Mouse (Mus musculus): ENCODE data around the gene Olfr789. TPM values are rescaled to one million over a fixed set of nuclear protein-coding genes. Genes with fewer than 3 reads are reported as not detected.

The Olfr789 gene
- not detected in 2 replicates for polyA plus RNA-seq (2016; fragmentation: Nextera tagmentation; extraction: Ambion mirVana)

GRCm38 (mm10) chr10:129484452-129484851 is at the start of gene Olfr789:
Gene Olfr789, plus strand, starts transcription at chr10:129484752.
- H3K9me3 ChIP-seq (replicated peaks): no peaks in the 10 kb centered on the region
- H3K27me3 ChIP-seq: no peaks in the 10 kb centered on the region
- no peak within 1 kb of the TSS for H3K9ac ChIP-seq
- H3K4me3 ChIP-seq: no peak within 1 kb of the TSS
- no peak for ATAC-seq (ENCODE audit: low FRiP score)
- no peak within 1 kb of the TSS for H3K27ac ChIP-seq
- WGBS: 67% methylated on average over 2 of the region's 2 CpGs
- H3K4me2 ChIP-seq (replicated peaks): no peak within 1 kb of the TSS
- no peaks in the 10 kb centered on the region for H3K36me3 ChIP-seq
- H3K4me1 ChIP-seq: no peaks in the 10 kb centered on the region

- Histone ChIP-seq H3K9ac (no peak within 1 kb of the TSS), H3K4me3 (no peak within 1 kb of the TSS), H3K36me3 (no peaks in the 10 kb centered on the region), H3K9me3 (replicated peaks) (no peaks in the 10 kb centered on the region), H3K4me2 (replicated peaks) (no peak within 1 kb of the TSS), H3K27me3 (no peaks in the 10 kb centered on the region), H3K4me1 (no peaks in the 10 kb centered on the region), H3K27ac (no peak within 1 kb of the TSS)
- 87% methylated on average over 3 of the region's 3 CpGs for WGBS
- ATAC-seq (ENCODE audit: low FRiP score): no peak
Measured at GRCm38 (mm10) chr10:129461562-129461961, 23.0 kb upstream of the Olfr789 start, which contains the start of gene Olfr787. Gene Olfr787, plus strand, starts transcription at chr10:129461862.

GRCm38 (mm10) chr10:129470698-129471097 is 13.9 kb upstream of the Olfr789 start, which contains the start of gene Olfr788:
Gene Olfr788, plus strand, starts transcription at chr10:129470998.
- H3K27me3 ChIP-seq: no peaks in the 10 kb centered on the region
- no peaks in the 10 kb centered on the region for H3K36me3 ChIP-seq
- no peaks in the 10 kb centered on the region for H3K9me3 ChIP-seq (replicated peaks)
- no peak within 1 kb of the TSS for H3K4me3 ChIP-seq
- H3K4me1 ChIP-seq: no peaks in the 10 kb centered on the region
- H3K4me2 ChIP-seq (replicated peaks): no peak within 1 kb of the TSS
- H3K9ac ChIP-seq: no peak within 1 kb of the TSS
- no peak within 1 kb of the TSS for H3K27ac ChIP-seq
- no peak for ATAC-seq (ENCODE audit: low FRiP score)

GRCm38 (mm10) chr10:129473256-129473655 is 11.3 kb upstream of the Olfr789 start:
- H3K4me1 ChIP-seq: no peaks in the 10 kb centered on the region
- ATAC-seq (ENCODE audit: low FRiP score): no peak
- H3K27ac ChIP-seq: no peak overlapping the region
- no peak overlapping the region for H3K4me3 ChIP-seq
- no peak overlapping the region for H3K4me2 ChIP-seq (replicated peaks)
- WGBS: 82% methylated on average over 2 of the region's 2 CpGs
- H3K27me3 ChIP-seq: no peaks in the 10 kb centered on the region
- no peaks in the 10 kb centered on the region for H3K9me3 ChIP-seq (replicated peaks)
- H3K9ac ChIP-seq: no peak overlapping the region
- H3K36me3 ChIP-seq: no peaks in the 10 kb centered on the region

- Histone ChIP-seq H3K36me3 (no peaks in the 10 kb centered on the region), H3K4me2 (replicated peaks) (no peak overlapping the region), H3K4me1 (no peaks in the 10 kb centered on the region), H3K9ac (no peak overlapping the region), H3K27ac (no peak overlapping the region), H3K27me3 (no peaks in the 10 kb centered on the region), H3K9me3 (replicated peaks) (no peaks in the 10 kb centered on the region), H3K4me3 (no peak overlapping the region)
- no peak for ATAC-seq (ENCODE audit: low FRiP score)
Measured at GRCm38 (mm10) chr10:129473723-129474122, 10.8 kb upstream of the Olfr789 start.

- Histone ChIP-seq H3K4me1 (no peaks in the 10 kb centered on the region), H3K9ac (no peak overlapping the region), H3K27ac (no peak overlapping the region), H3K36me3 (no peaks in the 10 kb centered on the region), H3K4me2 (replicated peaks) (no peak overlapping the region), H3K9me3 (replicated peaks) (no peaks in the 10 kb centered on the region), H3K4me3 (no peak overlapping the region), H3K27me3 (no peaks in the 10 kb centered on the region)
- no peak for ATAC-seq (ENCODE audit: low FRiP score)
- 84% methylated on average over 2 of the region's 2 CpGs for WGBS
Measured at GRCm38 (mm10) chr10:129490101-129490500, 5.5 kb downstream of the Olfr789 start.

- Histone ChIP-seq H3K27ac (no peak within 1 kb of the TSS), H3K27me3 (no peaks in the 10 kb centered on the region), H3K4me3 (no peak within 1 kb of the TSS), H3K9me3 (replicated peaks) (no peaks in the 10 kb centered on the region), H3K9ac (no peak within 1 kb of the TSS), H3K4me2 (replicated peaks) (no peak within 1 kb of the TSS), H3K4me1 (no peaks in the 10 kb centered on the region), H3K36me3 (no peaks in the 10 kb centered on the region)
- no peak for ATAC-seq (ENCODE audit: low FRiP score)
Measured at GRCm38 (mm10) chr10:129498192-129498591, 13.6 kb downstream of the Olfr789 start, which contains the start of gene Olfr790. Gene Olfr790, plus strand, starts transcription at chr10:129498492.

GRCm38 (mm10) chr10:129521492-129521891 is 36.9 kb downstream of the Olfr789 start, which contains the start of gene Olfr791:
Gene Olfr791, plus strand, starts transcription at chr10:129521792.
- H3K4me2 ChIP-seq (replicated peaks): no peak within 1 kb of the TSS
- no peaks in the 10 kb centered on the region for H3K4me1 ChIP-seq
- 75% methylated on average over 3 of the region's 3 CpGs for WGBS
- H3K27ac ChIP-seq: no peak within 1 kb of the TSS
- H3K36me3 ChIP-seq: no peaks in the 10 kb centered on the region
- ATAC-seq (ENCODE audit: low FRiP score): no peak
- no peaks in the 10 kb centered on the region for H3K9me3 ChIP-seq (replicated peaks)
- no peak within 1 kb of the TSS for H3K4me3 ChIP-seq
- no peaks in the 10 kb centered on the region for H3K27me3 ChIP-seq
- no peak within 1 kb of the TSS for H3K9ac ChIP-seq

GRCm38 (mm10) chr10:129538862-129539261 is 54.3 kb downstream of the Olfr789 start, which contains the start of gene Olfr792:
Gene Olfr792, plus strand, starts transcription at chr10:129539162.
- Histone ChIP-seq H3K4me2 (replicated peaks) (no peak within 1 kb of the TSS), H3K27me3 (no peaks in the 10 kb centered on the region), H3K9me3 (replicated peaks) (peaks cover under 1% of the 10 kb centered on the region; the same call in 1 of the 2 replicates), H3K9ac (no peak within 1 kb of the TSS), H3K27ac (no peak within 1 kb of the TSS), H3K4me1 (no peaks in the 10 kb centered on the region), H3K36me3 (no peaks in the 10 kb centered on the region), H3K4me3 (no peak within 1 kb of the TSS)
- ATAC-seq (ENCODE audit: low FRiP score): no peak
- 75% methylated on average over 1 of the region's 1 CpGs for WGBS

Other genes starting within 250 kb of the Olfr789 start
- not detected in 2 replicates for gene Olfr774, start 248.5 kb upstream of the Olfr789 start, polyA plus RNA-seq (2016; fragmentation: Nextera tagmentation; extraction: Ambion mirVana)
- not detected in 2 replicates for gene Olfr775, start 236.3 kb upstream of the Olfr789 start, polyA plus RNA-seq (2016; fragmentation: Nextera tagmentation; extraction: Ambion mirVana)
- not detected in 2 replicates for gene Olfr776, start 225.6 kb upstream of the Olfr789 start, polyA plus RNA-seq (2016; fragmentation: Nextera tagmentation; extraction: Ambion mirVana)
- not detected in 2 replicates for gene Olfr777, start 213.3 kb upstream of the Olfr789 start, polyA plus RNA-seq (2016; fragmentation: Nextera tagmentation; extraction: Ambion mirVana)
- not detected in 2 replicates for gene Olfr780, start 166.6 kb upstream of the Olfr789 start, polyA plus RNA-seq (2016; fragmentation: Nextera tagmentation; extraction: Ambion mirVana)
- gene Olfr781, start 155.9 kb upstream of the Olfr789 start, polyA plus RNA-seq (2016; fragmentation: Nextera tagmentation; extraction: Ambion mirVana): not detected in 2 replicates
- gene Olfr782, start 135.9 kb upstream of the Olfr789 start, polyA plus RNA-seq (2016; fragmentation: Nextera tagmentation; extraction: Ambion mirVana): not detected in 2 replicates
- not detected in 2 replicates for gene Olfr784, start 100.7 kb upstream of the Olfr789 start, polyA plus RNA-seq (2016; fragmentation: Nextera tagmentation; extraction: Ambion mirVana)
- gene Olfr785, start 79.3 kb upstream of the Olfr789 start, polyA plus RNA-seq (2016; fragmentation: Nextera tagmentation; extraction: Ambion mirVana): not detected in 2 replicates
- not detected in 2 replicates for gene Olfr786, start 57.4 kb upstream of the Olfr789 start, polyA plus RNA-seq (2016; fragmentation: Nextera tagmentation; extraction: Ambion mirVana)
- not detected in 2 replicates for gene Olfr787, start 22.9 kb upstream of the Olfr789 start, polyA plus RNA-seq (2016; fragmentation: Nextera tagmentation; extraction: Ambion mirVana)
- gene Olfr788, start 13.8 kb upstream of the Olfr789 start, polyA plus RNA-seq (2016; fragmentation: Nextera tagmentation; extraction: Ambion mirVana): not detected in 2 replicates
- gene Olfr790, start 13.7 kb downstream of the Olfr789 start, polyA plus RNA-seq (2016; fragmentation: Nextera tagmentation; extraction: Ambion mirVana): not detected in 2 replicates
- gene Olfr791, start 37.0 kb downstream of the Olfr789 start, polyA plus RNA-seq (2016; fragmentation: Nextera tagmentation; extraction: Ambion mirVana): not detected in 2 replicates
- not detected in 2 replicates for gene Olfr792, start 54.4 kb downstream of the Olfr789 start, polyA plus RNA-seq (2016; fragmentation: Nextera tagmentation; extraction: Ambion mirVana)
- gene Olfr794, start 82.9 kb downstream of the Olfr789 start, polyA plus RNA-seq (2016; fragmentation: Nextera tagmentation; extraction: Ambion mirVana): not detected in 2 replicates
- not detected in 2 replicates for gene Olfr796, start 127.8 kb downstream of the Olfr789 start, polyA plus RNA-seq (2016; fragmentation: Nextera tagmentation; extraction: Ambion mirVana)
- gene Olfr798, start 143.2 kb downstream of the Olfr789 start, polyA plus RNA-seq (2016; fragmentation: Nextera tagmentation; extraction: Ambion mirVana): not detected in 2 replicates
- gene Olfr799, start 152.7 kb downstream of the Olfr789 start, polyA plus RNA-seq (2016; fragmentation: Nextera tagmentation; extraction: Ambion mirVana): not detected in 2 replicates
- not detected in 2 replicates for gene Olfr800, start 172.9 kb downstream of the Olfr789 start, polyA plus RNA-seq (2016; fragmentation: Nextera tagmentation; extraction: Ambion mirVana)
- not detected in 2 replicates for gene Olfr801, start 189.1 kb downstream of the Olfr789 start, polyA plus RNA-seq (2016; fragmentation: Nextera tagmentation; extraction: Ambion mirVana)
- gene Olfr802, start 203.4 kb downstream of the Olfr789 start, polyA plus RNA-seq (2016; fragmentation: Nextera tagmentation; extraction: Ambion mirVana): 0.04 TPM in 1 of 2 replicates, not detected in the other
- gene Olfr803, start 209.5 kb downstream of the Olfr789 start, polyA plus RNA-seq (2016; fragmentation: Nextera tagmentation; extraction: Ambion mirVana): not detected in 2 replicates
- gene Olfr804, start 218.5 kb downstream of the Olfr789 start, polyA plus RNA-seq (2016; fragmentation: Nextera tagmentation; extraction: Ambion mirVana): not detected in 2 replicates
- gene Olfr805, start 244.6 kb downstream of the Olfr789 start, polyA plus RNA-seq (2016; fragmentation: Nextera tagmentation; extraction: Ambion mirVana): not detected in 2 replicates